Mouse (Mus musculus) liver, embryonic 14.5 days (tissue): ENCODE results near the gene Rfx8. TPM values are rescaled to one million over a fixed set of nuclear protein-coding genes. Genes with fewer than 3 reads are reported as not detected.

Experiments
- ATAC-seq: fragments of 200-750 bp; cut with Nextera tagmentation; 2 replicates; pipeline ENCODE4 v1.8.0; 2017; ENCODE audit warnings: moderate number of reproducible peaks, mild to moderate bottlenecking, moderate library complexity; ENCODE audit not compliant: insufficient read depth
- DNase-seq, 3 experiments: peaks; one replicate each; pipeline ENCODE4 v3.0.0-alpha.2; 2012 to 2013; ENCODE audit warnings: low read depth in 3 of 3, low spot score in 3 of 3
- H3K27ac ChIP-seq: fragments of 300-500 bp; sonication (generic); 2 replicates; pipeline ENCODE4 v1.5.1; 2014; ENCODE audit warnings: moderate library complexity, mild to moderate bottlenecking, control low read depth, inconsistent platforms
- H3K27me3 ChIP-seq: fragments of 300-500 bp; sonication (generic); 2 replicates; pipeline ENCODE4 v1.6.1; 2014; ENCODE audit warnings: mild to moderate bottlenecking, low read length, moderate library complexity; ENCODE audit not compliant: control insufficient read depth, insufficient read depth
- H3K36me3 ChIP-seq: fragments of 300-500 bp; sonication (generic); replicated peaks from 2 replicates; pipeline ENCODE4 v1.6.1; 2014; ENCODE audit warnings: low read depth; ENCODE audit not compliant: control insufficient read depth, insufficient read depth
- H3K4me1 ChIP-seq, 2 experiments: fragments of 200-500 bp in 1 of 2; fragments of 300-500 bp in 1 of 2; sonication (generic) in 1 of 2; replicated peaks; 2 replicates each; pipeline ENCODE4 v1.6.1; 2012 to 2014; ENCODE audit warnings: antibody characterized with exemption in 1 of 2, inconsistent platforms in 1 of 2, low read length in 1 of 2; ENCODE audit not compliant: control insufficient read depth in 2 of 2, insufficient read depth in 2 of 2
- H3K4me2 ChIP-seq: fragments of 300-500 bp; sonication (generic); 2 replicates; pipeline ENCODE4 v1.6.1; 2014; ENCODE audit warnings: low read depth, mild to moderate bottlenecking, control low read depth, moderate library complexity
- H3K4me3 ChIP-seq, 2 experiments: fragments of 200-500 bp in 1 of 2; fragments of 300-500 bp in 1 of 2; sonication (generic) in 1 of 2; 2 replicates each; pipeline ENCODE4 v1.5.1; 2012 to 2014; ENCODE audit warnings: low read depth in 2 of 2, low read length in 2 of 2, mild to moderate bottlenecking in 2 of 2, control low read depth in 1 of 2, inconsistent platforms in 1 of 2, moderate library complexity in 1 of 2; ENCODE audit not compliant: insufficient read depth in 1 of 2
- H3K9ac ChIP-seq: fragments of 300-500 bp; sonication (generic); replicated peaks from 2 replicates; pipeline ENCODE4 v1.6.1; 2014; ENCODE audit warnings: mild to moderate bottlenecking, control low read depth, moderate library complexity
- H3K9me3 ChIP-seq: fragments of 300-500 bp; sonication (generic); 2 replicates; pipeline ENCODE4 v1.6.1; 2016; ENCODE audit warnings: low read length, mixed read lengths; ENCODE audit not compliant: control insufficient read depth
- CTCF ChIP-seq: IDR thresholded peaks from 2 replicates; pipeline ENCODE4 v1.5.1; 2016; ENCODE audit warnings: antibody characterized with exemption, low read depth, control low read depth
- EP300 ChIP-seq: IDR thresholded peaks from 2 replicates; pipeline ENCODE4 v1.6.1; 2016; ENCODE audit warnings: antibody characterized with exemption, low read depth
- WGBS: fragments of 180-500 bp; shearing (Covaris S2); extraction: QIAGEN DNeasy Blood & Tissue Kit; methylation state at CpG from one replicate; pipeline ENCODE4 v1.1.7; 2014; ENCODE audit not compliant: insufficient replicate concordance; 5-methylcytosine and 5-hydroxymethylcytosine counted together
- polyA plus RNA-seq, 2 experiments: library from polyadenylated mRNA; depleted of rRNA in 1 of 2; stranded (reverse) in 1 of 2; unstranded in 1 of 2; fragments of >200 nt; fragmentation: Nextera tagmentation in 1 of 2; extraction: Ambion mirVana in 1 of 2; gene quantifications; 2 replicates each; pipeline versions ENCODE4 v1.2.1 to v1.2.3; 2012 to 2014

The Rfx8 gene
- polyA plus RNA-seq, 2 experiments = 0.04 TPM; not detected in 1

GRCm38 (mm10) chr1:39650435-39651240, 70.2 kb downstream of the Rfx8 start:
- Histone ChIP-seq H3K4me2 (peak overlapping the region; percentile 61), H3K36me3 (no peaks in the 10 kb centered on the region), H3K9ac (no peak overlapping the region), H3K4me3 (peak overlapping the region in 1 of 2 experiments; percentile 45; a peak in 2 of 4 replicates), H3K4me1 (no peaks in the 10 kb centered on the region), H3K9me3 (no peaks in the 10 kb centered on the region), H3K27ac (no peak overlapping the region), H3K27me3 (peaks cover 28% of the 10 kb centered on the region)
- no peak for ATAC-seq
- DNase-seq = no peak
- TF ChIP-seq CTCF (peak; percentile 73), EP300 (no peak)
- 2% methylated on average over 73 of the region's 73 CpGs for WGBS

- Histone ChIP-seq H3K9me3 (no peaks in the 10 kb centered on the region), H3K27ac (no peak overlapping the region), H3K27me3 (peaks cover 28% of the 10 kb centered on the region), H3K9ac (no peak overlapping the region), H3K4me2 (peak overlapping the region; percentile 61), H3K4me3 (peak overlapping the region in 1 of 2 experiments; percentile 45; a peak in 2 of 4 replicates), H3K36me3 (no peaks in the 10 kb centered on the region), H3K4me1 (no peaks in the 10 kb centered on the region; a peak in 1 of 4 replicates)
- no peak for ATAC-seq
- no peak for DNase-seq
- 18% methylated on average over 17 of the region's 17 CpGs for WGBS
- TF ChIP-seq EP300 (no peak), CTCF (no peak)
These were observed 70.9 kb downstream of the Rfx8 start for GRCm38 (mm10) chr1:39649691-39650434.

- Histone ChIP-seq H3K9ac (no peak overlapping the region), H3K4me3 (no peak overlapping the region), H3K27ac (no peak overlapping the region), H3K36me3 (no peaks in the 10 kb centered on the region), H3K4me1 (peaks cover 0 to 5% of the 10 kb centered on the region in 2 experiments; a peak in 1 of 4 replicates), H3K4me2 (no peak overlapping the region), H3K27me3 (peaks cover 28% of the 10 kb centered on the region), H3K9me3 (no peaks in the 10 kb centered on the region)
- ATAC-seq = no peak
- TF ChIP-seq EP300 = no peak
- TF ChIP-seq CTCF = no peak
- WGBS = 63% methylated on average over 7 of the region's 7 CpGs
- DNase-seq = no peak
These were observed 72.2 kb downstream of the Rfx8 start for GRCm38 (mm10) chr1:39648584-39648983.

GRCm38 (mm10) chr1:39645905-39646759, 74.7 kb downstream of the Rfx8 start:
- H3K9ac ChIP-seq = no peak overlapping the region
- H3K36me3 ChIP-seq = no peaks in the 10 kb centered on the region
- no peak overlapping the region for H3K4me3 ChIP-seq
- DNase-seq (peak in 1 of 3 experiments; percentile 30), ATAC-seq (no peak)
- TF ChIP-seq EP300 (no peak), CTCF (no peak)
- H3K27ac ChIP-seq = no peak overlapping the region
- H3K4me1 ChIP-seq = peaks cover 0 to 5% of the 10 kb centered on the region in 2 experiments; a peak in 1 of 4 replicates
- 63% methylated on average over 8 of the region's 8 CpGs for WGBS
- no peaks in the 10 kb centered on the region for H3K9me3 ChIP-seq
- peaks cover 26% of the 10 kb centered on the region for H3K27me3 ChIP-seq
- no peak overlapping the region for H3K4me2 ChIP-seq
